Mouse (Mus musculus) left cerebral cortex, postnatal 36 days (tissue): Measurements from ENCODE around the gene Gm5615. TPM values are rescaled to one million over a fixed set of nuclear protein-coding genes. Genes with fewer than 3 reads are reported as not detected.

ENCODE experiments used
- DNase-seq, 2 experiments: peaks; one replicate each; pipeline ENCODE4 v3.0.0; 2021 to 2022; ENCODE audit warnings: low spot score in 2 of 2, mixed read lengths in 1 of 2
- intact Hi-C: fragments of 180-260 bp; cut with DNase I; formaldehyde crosslinking; loops from one replicate; pipeline ENCODE4 v1.15.1; 2025
- total RNA-seq, 2 experiments: library from RNA; stranded (reverse); gene quantifications; 2 replicates each; pipeline ENCODE4 v1.2.3; 2021

The Gm5615 gene
- total RNA-seq = not detected

DNA sequence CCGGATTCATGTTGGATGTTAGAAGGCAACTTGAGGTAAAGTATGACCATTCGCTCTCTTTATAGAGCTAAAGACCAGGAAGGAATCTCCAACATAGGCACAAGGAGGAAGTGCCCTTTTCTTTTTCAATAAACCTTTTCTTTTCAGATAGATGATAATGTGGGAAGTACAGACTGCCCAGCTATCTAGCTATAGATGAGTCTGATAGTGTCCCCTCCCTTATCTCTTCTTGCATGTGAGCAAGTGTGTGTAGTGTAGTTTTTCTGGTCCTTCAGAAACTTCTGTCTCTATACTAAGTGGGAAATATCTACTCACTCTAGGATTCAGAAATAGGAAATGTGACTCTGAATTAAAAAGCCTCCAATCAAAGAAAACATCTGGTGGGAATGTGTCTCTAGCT lies at the start of gene Gm5615:
Gene Gm5615 (minus strand): TSS at position 101 of the 400 bp plus-strand sequence.
- intact Hi-C loops = no loop called here
- no peak for DNase-seq

DNA sequence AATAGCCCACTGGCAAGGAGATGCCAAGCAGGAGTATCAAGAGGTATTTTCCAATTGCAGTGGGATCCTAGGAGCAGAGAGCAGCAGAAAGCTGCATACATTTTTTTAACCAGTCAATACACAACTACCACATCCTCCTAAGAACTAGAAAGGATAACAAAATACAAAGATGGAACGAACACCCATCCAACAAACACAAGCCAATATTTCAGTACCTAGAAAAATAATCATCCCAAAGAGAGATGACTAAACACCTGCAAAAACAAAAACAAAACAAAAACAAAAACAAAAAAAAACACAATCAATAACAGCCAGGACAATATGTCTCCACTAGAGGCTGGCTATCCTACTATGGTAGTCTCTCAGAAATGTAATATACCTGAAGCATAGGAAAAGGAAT lies 40.8 kb upstream of the Gm5615 start, which contains the start of gene Gm17689:
Gene Gm17689 (minus strand): TSS at position 101 of the 400 bp plus-strand sequence.
- DNase-seq = no peak
- intact Hi-C loops = no loop called here

DNA sequence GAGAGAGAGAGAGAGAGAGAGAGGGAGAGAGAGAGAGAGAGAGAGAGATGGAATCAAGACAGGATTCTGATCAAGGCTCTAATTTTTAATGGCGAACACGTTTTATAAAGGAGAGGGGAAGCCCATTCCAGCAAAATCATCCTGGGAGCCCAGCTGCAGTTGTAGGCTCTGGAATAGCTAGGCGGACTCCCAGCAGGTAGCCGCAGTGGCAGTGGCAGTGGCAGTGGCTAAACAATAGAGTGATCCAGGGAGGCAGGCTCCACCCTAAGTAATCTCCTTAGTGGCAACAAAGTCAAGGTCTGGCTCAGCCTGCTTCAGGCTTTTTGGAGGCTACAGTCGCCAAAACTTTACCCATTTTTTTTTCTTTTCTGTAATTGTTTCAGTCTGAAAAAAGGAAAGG lies 37.6 kb downstream of the Gm5615 start:
- intact Hi-C loops = no loop called here
- DNase-seq = no peak

DNA sequence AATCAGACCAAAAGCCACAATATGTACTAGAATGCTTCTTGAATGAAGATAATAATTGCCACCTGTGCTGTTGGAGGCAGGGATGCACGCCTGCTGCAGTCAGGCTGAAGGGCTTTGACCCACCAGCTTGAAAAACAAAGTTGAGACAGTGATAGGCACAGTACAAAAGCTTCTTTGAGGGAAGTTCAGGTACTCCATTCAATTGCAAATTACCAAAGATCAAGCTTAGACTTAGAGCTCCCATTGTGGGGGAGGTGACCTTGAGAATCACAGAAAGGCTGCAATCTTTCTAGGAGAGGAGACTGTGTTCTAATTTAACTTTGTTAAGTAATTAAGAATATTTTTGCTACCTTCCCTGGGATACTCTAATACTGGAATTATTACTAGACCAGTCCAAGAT lies 45.9 kb downstream of the Gm5615 start:
- DNase-seq = no peak
- intact Hi-C loops = no loop called here

DNA sequence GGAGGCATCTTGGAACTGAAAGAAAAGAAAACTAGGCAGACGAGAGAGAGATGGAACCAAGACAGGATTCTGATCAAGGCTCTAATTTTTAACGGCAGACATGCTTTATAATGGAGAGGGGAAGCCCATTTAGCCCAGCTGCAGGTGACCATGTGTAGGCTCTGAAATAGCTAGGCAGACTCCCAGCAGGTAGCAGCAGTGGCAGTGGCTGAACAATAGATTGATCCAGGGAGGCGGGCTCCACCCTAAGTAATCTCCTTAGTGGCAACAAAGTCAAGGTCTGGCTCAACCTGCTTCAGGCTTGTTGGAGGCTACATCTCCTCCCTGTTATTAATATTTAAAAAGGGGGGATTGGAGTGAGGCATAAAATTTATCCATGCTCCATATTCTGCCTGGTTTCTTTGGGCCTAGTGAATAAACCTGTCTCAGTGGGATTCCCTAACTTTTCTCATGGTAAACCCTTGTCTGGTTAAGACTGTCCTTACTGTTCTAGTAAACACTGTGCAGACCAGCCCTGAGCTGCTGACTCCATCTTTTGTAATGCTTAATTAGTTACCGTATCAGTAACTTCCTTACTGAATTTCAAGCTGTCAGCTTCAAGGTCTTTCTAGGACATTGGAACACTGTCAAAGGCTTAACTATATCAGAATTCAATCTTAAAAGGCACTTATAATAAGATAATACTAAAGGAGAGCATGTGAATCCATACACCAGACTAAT lies 47.1 kb downstream of the Gm5615 start:
- DNase-seq = no peak
- intact Hi-C loops = no loop called here

Other genes with a start within 250 kb of the Gm5615 start
- gene Gm7257, start 110.1 kb downstream of the Gm5615 start, total RNA-seq = not detected
- not detected for gene Gm9513, start 66.3 kb downstream of the Gm5615 start, total RNA-seq
- gene Gm17689, start 40.7 kb upstream of the Gm5615 start, total RNA-seq = not detected
- gene A630095E13Rik, start 101.4 kb upstream of the Gm5615 start, total RNA-seq = not detected
- gene Acrv1, start 151.3 kb upstream of the Gm5615 start, total RNA-seq = not detected
- gene Chek1, start 185.1 kb upstream of the Gm5615 start, total RNA-seq = 1 to 10 TPM; 2.7 to 3.6 TPM
- 10 to 100 TPM; 62.9 to 70.7 TPM for gene Stt3a, start 225.7 kb upstream of the Gm5615 start, total RNA-seq